Mouse (Mus musculus): ENCODE results near the gene Nacc1.
"Not testable (repeated sequence)": the region's sequence is repeated elsewhere in the genome, so short reads cannot be mapped to it uniquely, and the experiment has no call there.

The Nacc1 gene

GRCm38 (mm10) chr8:84640617-84641294, 46.9 kb downstream of the Nacc1 start:
- DNase-seq (ENCODE audit: low spot score in 2 of 2): no peak

- no peak for DNase-seq (ENCODE audit: low spot score in 2 of 2)
Measured at GRCm38 (mm10) chr8:84640010-84640588, 47.6 kb downstream of the Nacc1 start.

GRCm38 (mm10) chr8:84639162-84640009, 48.3 kb downstream of the Nacc1 start:
- peak; percentile 94 to 96 for DNase-seq (ENCODE audit: low spot score in 2 of 2)

GRCm38 (mm10) chr8:84638555-84639161, 49.0 kb downstream of the Nacc1 start:
- DNase-seq (ENCODE audit: low spot score in 2 of 2): peak; percentile 50 to 52

- no peak for DNase-seq (ENCODE audit: low spot score in 2 of 2)
Measured at GRCm38 (mm10) chr8:84637946-84638554, 49.6 kb downstream of the Nacc1 start.

- DNase-seq (ENCODE audit: low spot score in 2 of 2): no peak
Measured at GRCm38 (mm10) chr8:84636051-84636691, 51.5 kb downstream of the Nacc1 start.

- DNase-seq (ENCODE audit: low spot score in 2 of 2): no peak
Measured at GRCm38 (mm10) chr8:84635397-84636050, 52.1 kb downstream of the Nacc1 start.

- no peak for DNase-seq (ENCODE audit: low spot score in 2 of 2)
Measured at GRCm38 (mm10) chr8:84634849-84635304, 52.8 kb downstream of the Nacc1 start.

- no peak for DNase-seq (ENCODE audit: low spot score in 2 of 2)
Measured at GRCm38 (mm10) chr8:84633841-84634584, 53.6 kb downstream of the Nacc1 start.

GRCm38 (mm10) chr8:84631813-84632212, 55.8 kb downstream of the Nacc1 start:
- no peak for DNase-seq (ENCODE audit: low spot score in 2 of 2)

- no peak for DNase-seq (ENCODE audit: low spot score in 2 of 2)
Measured at GRCm38 (mm10) chr8:84630145-84630544, 57.5 kb downstream of the Nacc1 start.

GRCm38 (mm10) chr8:84629586-84629985, 58.1 kb downstream of the Nacc1 start:
- no peak for DNase-seq (ENCODE audit: low spot score in 2 of 2)

- DNase-seq (ENCODE audit: low spot score in 2 of 2): not testable (repeated sequence)
Measured at GRCm38 (mm10) chr8:84623425-84623824, 64.2 kb downstream of the Nacc1 start.

GRCm38 (mm10) chr8:84621102-84621625, 66.5 kb downstream of the Nacc1 start:
- DNase-seq (ENCODE audit: low spot score in 2 of 2): no peak

Measured in spleen, postnatal 10 days (tissue).